Mouse (Mus musculus): ENCODE results near the gene Tyrobp. TPM values are rescaled to one million over a fixed set of nuclear protein-coding genes. Genes with fewer than 3 reads are reported as not detected.
A peak's percentile ranks its signal among the peaks of the same experiment; 100 is the strongest.

Tyrobp gene
- polyA plus RNA-seq, 1 experiment, result 425 TPM

- under 1% methylated on average over 45 of the region's 45 CpGs for WGBS
- DNase-seq, result peak; percentile 80
- Histone ChIP-seq H3K4me3 (replicated peaks; ENCODE audit: extremely low read depth, low read depth, low read length) (peak overlapping the region; percentile 67), H3K4me1 (ENCODE audit: control insufficient read depth, insufficient read depth, low read length) (no peaks in the 10 kb centered on the region; the same call in 1 of the 2 replicates)
- peak; percentile 36; the same call in 1 of the 2 replicates for TF ChIP-seq POLR2A (IDR thresholded peaks at IDR 0.05; ENCODE audit: borderline replicate concordance, extremely low read depth, low read depth, low read length)
- no peak for TF ChIP-seq CTCF (IDR thresholded peaks at IDR 0.05; ENCODE audit: insufficient read depth, low read length)
These were observed 8.4 kb downstream of the Tyrobp start for GRCm38 (mm10) chr7:30421890-30422435.

DNA sequence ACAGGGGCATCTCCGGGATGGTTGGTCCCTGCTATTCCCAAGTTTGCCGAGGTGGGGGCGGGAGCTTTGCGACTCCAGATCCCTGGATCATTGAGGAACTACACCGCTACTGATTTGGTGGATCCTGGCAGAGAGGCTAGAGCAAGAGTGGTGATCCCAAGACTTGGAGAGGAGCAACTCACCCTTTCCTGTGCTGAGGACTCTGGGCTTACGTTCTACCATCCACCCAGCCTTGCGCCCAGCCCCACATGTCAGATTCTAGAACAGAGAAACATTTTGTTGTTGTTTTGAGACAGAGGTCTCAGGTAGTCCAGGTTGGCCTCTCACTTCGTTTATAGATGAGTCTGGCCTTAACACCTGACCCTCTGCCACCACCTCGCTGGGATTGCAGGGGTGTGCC lies 9.0 kb downstream of the Tyrobp start:
- TF ChIP-seq CTCF (IDR thresholded peaks at IDR 0.05; ENCODE audit: insufficient read depth, low read length) (no peak), POLR2A (IDR thresholded peaks at IDR 0.05; ENCODE audit: borderline replicate concordance, extremely low read depth, low read depth, low read length) (no peak)
- Histone ChIP-seq H3K4me1 (ENCODE audit: control insufficient read depth, insufficient read depth, low read length) (no peaks in the 10 kb centered on the region; the same call in 1 of the 2 replicates), H3K4me3 (replicated peaks; ENCODE audit: extremely low read depth, low read depth, low read length) (peak overlapping the region; percentile 67)
- 4% methylated on average over 9 of the region's 9 CpGs for WGBS
- DNase-seq, result no peak

- TF ChIP-seq POLR2A (IDR thresholded peaks at IDR 0.05; ENCODE audit: borderline replicate concordance, extremely low read depth, low read depth, low read length), result 0 out of 2 replicates have a peak, but pooled peaks have one; percentile 4
- TF ChIP-seq CTCF (IDR thresholded peaks at IDR 0.05; ENCODE audit: insufficient read depth, low read length), result no peak
- peak; percentile 35 for DNase-seq
- H3K4me3 ChIP-seq (replicated peaks; ENCODE audit: extremely low read depth, low read depth, low read length), result peak overlapping the region; percentile 67
- H3K4me1 ChIP-seq (ENCODE audit: control insufficient read depth, insufficient read depth, low read length), result no peaks in the 10 kb centered on the region; the same call in 1 of the 2 replicates
- WGBS, result 13% methylated on average over 23 of the region's 23 CpGs
These were observed 9.6 kb downstream of the Tyrobp start for GRCm38 (mm10) chr7:30423071-30423641.

DNA sequence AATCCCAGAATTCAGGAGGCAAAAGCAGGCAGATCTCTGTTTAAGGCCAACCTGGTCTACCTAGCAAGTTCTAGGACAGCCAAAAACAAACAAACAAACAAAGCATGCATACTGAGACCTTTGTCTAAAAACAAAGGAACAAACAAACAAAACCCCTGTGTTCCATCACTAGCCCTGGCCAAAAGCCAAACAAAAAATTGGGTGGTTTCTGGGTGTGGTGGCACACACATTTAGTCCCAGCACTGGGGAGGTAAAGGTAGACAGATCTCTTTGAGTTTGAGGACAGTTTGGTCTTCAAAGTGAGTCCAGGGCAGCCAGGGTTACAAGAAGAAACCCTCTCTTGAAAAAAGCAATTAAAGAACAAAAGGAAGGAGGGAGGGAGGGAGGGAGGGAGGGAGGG lies 15.8 kb downstream of the Tyrobp start:
- Histone ChIP-seq H3K4me3 (replicated peaks; ENCODE audit: extremely low read depth, low read depth, low read length) (no peak overlapping the region), H3K4me1 (ENCODE audit: control insufficient read depth, insufficient read depth, low read length) (no peaks in the 10 kb centered on the region)
- no peak for TF ChIP-seq POLR2A (IDR thresholded peaks at IDR 0.05; ENCODE audit: borderline replicate concordance, extremely low read depth, low read depth, low read length)
- TF ChIP-seq CTCF (IDR thresholded peaks at IDR 0.05; ENCODE audit: insufficient read depth, low read length), result no peak
- DNase-seq, result no peak

DNA sequence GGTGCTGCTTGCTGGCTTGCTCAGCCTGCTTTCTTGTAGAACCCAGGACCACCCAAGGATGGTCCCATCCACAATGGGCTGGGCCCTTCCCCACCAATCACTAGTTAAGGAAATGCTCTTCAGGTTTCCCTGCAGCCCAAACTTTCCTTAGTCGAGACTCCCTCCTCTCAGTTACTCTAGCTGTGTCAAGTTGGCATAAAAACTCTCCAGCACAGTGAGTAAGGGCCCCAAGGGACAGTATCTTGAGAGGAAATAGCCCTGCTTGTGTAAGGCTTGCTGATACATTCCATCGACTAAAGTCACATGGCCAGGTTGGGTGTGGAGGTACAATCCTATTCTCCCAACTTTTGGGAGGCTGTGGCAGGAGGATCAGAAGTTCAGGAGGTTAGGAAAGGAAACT lies 16.6 kb downstream of the Tyrobp start:
- Histone ChIP-seq H3K4me1 (ENCODE audit: control insufficient read depth, insufficient read depth, low read length) (no peaks in the 10 kb centered on the region), H3K4me3 (replicated peaks; ENCODE audit: extremely low read depth, low read depth, low read length) (no peak overlapping the region)
- no peak for DNase-seq
- TF ChIP-seq POLR2A (IDR thresholded peaks at IDR 0.05; ENCODE audit: borderline replicate concordance, extremely low read depth, low read depth, low read length) (no peak), CTCF (IDR thresholded peaks at IDR 0.05; ENCODE audit: insufficient read depth, low read length) (no peak)
- WGBS, result 34% methylated on average over 2 of the region's 2 CpGs

DNA sequence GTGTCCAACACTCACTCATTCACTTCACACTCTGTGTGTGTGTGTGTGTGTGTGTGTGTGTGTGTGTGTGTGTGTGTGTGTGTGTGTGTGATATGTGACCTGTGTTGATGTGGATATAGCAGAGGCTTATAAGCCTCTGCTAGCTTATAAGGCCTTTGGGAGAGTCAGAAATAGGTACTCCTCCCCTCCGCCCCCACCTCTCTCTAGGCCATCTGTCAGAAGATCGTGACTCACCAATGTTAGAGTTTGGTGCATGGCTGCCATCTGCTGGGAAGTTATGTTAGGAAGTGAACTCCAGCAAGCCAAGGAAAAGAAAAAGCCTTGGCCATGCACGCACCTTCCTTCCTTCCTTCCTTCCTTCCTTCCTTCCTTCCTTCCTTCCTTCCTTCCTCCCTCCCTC lies 18.2 kb downstream of the Tyrobp start:
- Histone ChIP-seq H3K4me1 (ENCODE audit: control insufficient read depth, insufficient read depth, low read length) (no peaks in the 10 kb centered on the region), H3K4me3 (replicated peaks; ENCODE audit: extremely low read depth, low read depth, low read length) (no peak overlapping the region)
- WGBS, result 7% methylated on average over 3 of the region's 3 CpGs
- TF ChIP-seq CTCF (IDR thresholded peaks at IDR 0.05; ENCODE audit: insufficient read depth, low read length) (0 out of 2 replicates have a peak, but pooled peaks have one; percentile 25), POLR2A (IDR thresholded peaks at IDR 0.05; ENCODE audit: borderline replicate concordance, extremely low read depth, low read depth, low read length) (no peak)
- no peak for DNase-seq

- TF ChIP-seq CTCF (IDR thresholded peaks at IDR 0.05; ENCODE audit: insufficient read depth, low read length) (no peak), POLR2A (IDR thresholded peaks at IDR 0.05; ENCODE audit: borderline replicate concordance, extremely low read depth, low read depth, low read length) (no peak)
- DNase-seq, result no peak
- Histone ChIP-seq H3K4me3 (replicated peaks; ENCODE audit: extremely low read depth, low read depth, low read length) (no peak overlapping the region), H3K4me1 (ENCODE audit: control insufficient read depth, insufficient read depth, low read length) (no peaks in the 10 kb centered on the region)
- 3% methylated on average over 10 of the region's 10 CpGs for WGBS
These were observed 20.7 kb downstream of the Tyrobp start for GRCm38 (mm10) chr7:30434238-30434637.

GRCm38 (mm10) chr7:30434701-30435100 lies 21.1 kb downstream of the Tyrobp start:
- DNase-seq, result no peak
- WGBS, result 69% methylated on average over 10 of the region's 10 CpGs
- H3K4me3 ChIP-seq (replicated peaks; ENCODE audit: extremely low read depth, low read depth, low read length), result no peak overlapping the region
- no peak for TF ChIP-seq POLR2A (IDR thresholded peaks at IDR 0.05; ENCODE audit: borderline replicate concordance, extremely low read depth, low read depth, low read length)
- TF ChIP-seq CTCF (IDR thresholded peaks at IDR 0.05; ENCODE audit: insufficient read depth, low read length), result no peak
- H3K4me1 ChIP-seq (ENCODE audit: control insufficient read depth, insufficient read depth, low read length), result no peaks in the 10 kb centered on the region

DNA sequence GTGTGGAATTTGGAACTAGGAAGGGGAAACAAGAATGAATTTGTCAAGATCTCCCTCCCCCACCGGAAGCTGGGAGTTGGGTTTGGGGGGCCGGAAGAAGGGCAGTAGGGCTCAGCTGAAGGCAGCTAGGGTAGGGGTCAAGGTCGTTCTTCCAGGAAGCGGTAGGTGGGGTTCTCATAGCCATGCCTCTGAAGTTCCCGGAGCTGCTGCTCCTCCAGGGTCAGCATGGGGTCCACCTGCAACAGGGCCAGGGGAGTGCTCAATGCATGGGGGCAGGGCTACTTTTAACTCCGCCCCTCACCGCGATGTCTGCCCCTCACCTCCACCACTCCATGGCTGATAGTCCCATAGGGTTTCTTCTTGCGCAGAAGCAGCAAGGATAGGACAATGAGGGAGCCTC lies 21.6 kb downstream of the Tyrobp start:
- WGBS, result 30% methylated on average over 9 of the region's 9 CpGs
- TF ChIP-seq POLR2A (IDR thresholded peaks at IDR 0.05; ENCODE audit: borderline replicate concordance, extremely low read depth, low read depth, low read length) (no peak), CTCF (IDR thresholded peaks at IDR 0.05; ENCODE audit: insufficient read depth, low read length) (no peak)
- Histone ChIP-seq H3K4me1 (ENCODE audit: control insufficient read depth, insufficient read depth, low read length) (no peaks in the 10 kb centered on the region), H3K4me3 (replicated peaks; ENCODE audit: extremely low read depth, low read depth, low read length) (no peak overlapping the region)
- DNase-seq, result no peak

DNA sequence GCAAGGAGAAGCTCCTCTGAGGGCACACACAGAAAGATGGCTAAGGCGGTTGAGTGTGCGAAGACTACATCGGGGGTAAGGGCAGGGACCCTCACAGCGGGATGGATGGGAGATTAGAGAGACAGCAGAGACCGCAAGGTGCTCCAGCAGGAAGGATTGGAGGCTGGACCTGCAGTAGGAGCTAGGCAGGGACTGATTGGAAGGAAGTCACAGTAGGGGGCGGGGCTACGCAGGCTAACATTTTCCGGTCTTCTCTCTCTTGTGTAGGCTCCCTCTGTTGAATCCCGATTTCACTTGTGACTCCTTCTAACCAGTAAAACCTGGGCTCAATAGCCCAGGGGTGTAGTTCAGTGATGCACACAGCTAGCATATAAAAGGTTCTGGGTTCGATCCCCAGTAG lies 23.3 kb downstream of the Tyrobp start:
- 18% methylated on average over 10 of the region's 10 CpGs for whole genome bisulfite sequencing
- H3K4me3 ChIP-seq (replicated peaks; ENCODE audit: extremely low read depth, low read depth, low read length), result no peak overlapping the region
- no peak for DNase-seq
- no peaks in the 10 kb centered on the region for H3K4me1 ChIP-seq (ENCODE audit: control insufficient read depth, insufficient read depth, low read length)
- TF ChIP-seq CTCF (IDR thresholded peaks at IDR 0.05; ENCODE audit: insufficient read depth, low read length), result no peak
- TF ChIP-seq POLR2A (IDR thresholded peaks at IDR 0.05; ENCODE audit: borderline replicate concordance, extremely low read depth, low read depth, low read length), result no peak

All from lung, adult 2 months (tissue).